ENCODE assay signal across 22 mouse cellular contexts in genomic region chr12:72232176-72232575, GRCm38 (mm10). TPM values are rescaled to one million over a fixed set of nuclear protein-coding genes. Genes with fewer than 3 reads are reported as not detected.
DNase-seq lines count a peak whose midpoint lies in the region; ATAC-seq and TF ChIP-seq lines count a peak whose summit lies in the region.
"Had no signal": no experiment of that assay in that cellular context is flagged by ENCODE, and none has a peak within 500 bp of the region (broad histone marks: within the 10 kb centered on the region; RNA-seq: fewer than 3 reads in every experiment).

No protein-coding gene starts in this region.

- peak overlapping the region; percentile 83 for H3K4me3 ChIP-seq in left cerebral cortex, adult 2 months
- peak overlapping the region; percentile 78 for H3K4me3 ChIP-seq in hindbrain, postnatal 0 days (ENCODE audit: low read length)
- peak overlapping the region; percentile 68 for H3K4me3 ChIP-seq in neural tube, embryonic 15.5 days (replicated peaks)
- H3K4me3 ChIP-seq: embryonic facial prominence, embryonic 10.5 days; erythroblast, embryonic 14.5 days; limb, embryonic 15.5 days; stomach, embryonic 15.5 days had no signal

- peak; percentile 44 for DNase-seq in cerebellum, adult 9-11 months
- no peak for DNase-seq in cerebellum, adult 11-12 months
- no peak for DNase-seq in left cerebral cortex, adult 2 months (ENCODE audit: extremely low spot score in 1 of 2, low spot score in 2 of 2)
- no peak for DNase-seq in left cerebral cortex, adult 11 months (ENCODE audit: low spot score)
- no peak for DNase-seq in hindbrain, postnatal 0 days (ENCODE audit: low spot score)
- no peak for DNase-seq in frontal cortex, postnatal 10 days (ENCODE audit: low spot score in 2 of 2)
- no peak for DNase-seq in left cerebral cortex, postnatal 36 days (ENCODE audit: low spot score in 2 of 2)
- DNase-seq: liver, postnatal 0 days; right cerebral cortex, adult 18-20 months; thymus, postnatal 25 days had no signal

- no peak for ATAC-seq in hindbrain, postnatal 0 days
- no peak for ATAC-seq in neural tube, embryonic 15.5 days (ENCODE audit: low FRiP score)
- ATAC-seq: inflammation-experienced regulatory T-cells, adult 6 months; liver, postnatal 0 days had no signal

- H3K27ac ChIP-seq in left cerebral cortex, adult 2 months = no peak overlapping the region; the same call in 1 of the 2 replicates
- H3K27ac ChIP-seq in hindbrain, postnatal 0 days = 0 out of 2 replicates have a peak overlapping the region, but pooled peaks have one; percentile 97
- no peak overlapping the region for H3K27ac ChIP-seq in neural tube, embryonic 15.5 days (replicated peaks)
- H3K27ac ChIP-seq: embryonic facial prominence, embryonic 10.5 days; limb, embryonic 15.5 days; stomach, embryonic 15.5 days had no signal

- no peaks in the 10 kb centered on the region for H3K27me3 ChIP-seq in hindbrain, postnatal 0 days (ENCODE audit: insufficient read depth, low read length)
- H3K27me3 ChIP-seq in neural tube, embryonic 15.5 days (replicated peaks) = no peaks in the 10 kb centered on the region

- peaks cover 17% of the 10 kb centered on the region for H3K4me1 ChIP-seq in hindbrain, postnatal 0 days (ENCODE audit: insufficient read depth, low read length)
- peaks cover 55% of the 10 kb centered on the region for H3K4me1 ChIP-seq in neural tube, embryonic 15.5 days

- H3K9ac ChIP-seq in hindbrain, postnatal 0 days (replicated peaks; ENCODE audit: low read length) = peak overlapping the region; percentile 87
- no peak overlapping the region for H3K9ac ChIP-seq in neural tube, embryonic 15.5 days (replicated peaks)
- H3K9ac ChIP-seq: limb, embryonic 15.5 days; liver, postnatal 0 days; stomach, embryonic 15.5 days had no signal

- no peak for TF ChIP-seq CTCF in left cerebral cortex, adult 2 months (IDR thresholded peaks at IDR 0.05)
- no peak for TF ChIP-seq CTCF in hindbrain, postnatal 0 days (IDR thresholded peaks at IDR 0.05; ENCODE audit: low read depth)

- no peaks in the 10 kb centered on the region for H3K9me3 ChIP-seq in hindbrain, postnatal 0 days (ENCODE audit: low read length)
- no peaks in the 10 kb centered on the region for H3K9me3 ChIP-seq in neural tube, embryonic 15.5 days (replicated peaks)
- H3K9me3 ChIP-seq: embryonic facial prominence, embryonic 10.5 days; limb, embryonic 15.5 days; stomach, embryonic 15.5 days had no signal

- peak overlapping the region; percentile 70 for H3K4me2 ChIP-seq in hindbrain, postnatal 0 days (ENCODE audit: low read depth, low read length)
- peak overlapping the region; percentile 86 for H3K4me2 ChIP-seq in neural tube, embryonic 15.5 days
- H3K4me2 ChIP-seq: limb, embryonic 15.5 days; stomach, embryonic 15.5 days had no signal

- no peaks in the 10 kb centered on the region for H3K36me3 ChIP-seq in hindbrain, postnatal 0 days (ENCODE audit: insufficient read depth, low read length)
- H3K36me3 ChIP-seq in neural tube, embryonic 15.5 days = 0 out of 2 replicates have a peak, but pooled peaks cover 4% of the 10 kb centered on the region
- H3K36me3 ChIP-seq: embryonic facial prominence, embryonic 10.5 days; limb, embryonic 15.5 days; stomach, embryonic 15.5 days had no signal

- intact Hi-C loops in left cerebral cortex, adult 2 months (cut with DNase I) = no loop called here
- intact Hi-C loops in left cerebral cortex, postnatal 36 days (cut with DNase I) = no loop called here

- 48% methylated on average over 3 of the region's 3 CpGs for WGBS in hindbrain, postnatal 0 days
- WGBS in neural tube, embryonic 15.5 days = 56% methylated on average over 3 of the region's 3 CpGs

RNA-seq across cellular contexts. Expression of gene Ccdc175, which starts 47.3 kb away (rescaled TPM):
- total RNA-seq in left cerebral cortex, adult 2 months (2021) = not detected
- total RNA-seq in hindbrain, postnatal 0 days (2014; rRNA removed) = not detected in 2 replicates
- polyA plus RNA-seq in hindbrain, postnatal 0 days (2015; fragmentation: Nextera tagmentation; extraction: Ambion mirVana) = not detected in 2 replicates
- not detected in 2 replicates for polyA plus RNA-seq in neural tube, embryonic 15.5 days (2015; fragmentation: Nextera tagmentation; extraction: Ambion mirVana)
- not detected for total RNA-seq in left cerebral cortex, postnatal 36 days (2021)
- total RNA-seq: granulocyte monocyte progenitor cell, adult 5-6 weeks; neutrophil, adult 5-6 weeks had no signal
- polyA plus RNA-seq: cerebellum, adult 2 months; embryonic facial prominence, embryonic 10.5 days; erythroblast, embryonic 14.5 days; heart, embryonic 16.5 days; kidney, embryonic 14.5 days; large intestine, adult 2 months; limb, embryonic 15.5 days; liver, postnatal 0 days; stomach, embryonic 15.5 days had no signal
